Mouse (Mus musculus) kidney, embryonic 16.5 days (tissue): Measurements from ENCODE around the gene Kat5. TPM values are rescaled to one million over a fixed set of nuclear protein-coding genes. Genes with fewer than 3 reads are reported as not detected.
A peak's percentile ranks its signal among the peaks of the same experiment; 100 is the strongest.

ENCODE experiments used
- ATAC-seq: fragments of 200-750 bp; cut with Nextera tagmentation; 2 replicates; pipeline ENCODE4 v1.8.0; 2017; ENCODE audit warnings: moderate TSS enrichment; ENCODE audit not compliant: low FRiP score, low TSS enrichment
- H3K27ac ChIP-seq: fragments of 300-500 bp; sonication (generic); 2 replicates; pipeline ENCODE4 v1.5.1; 2014; ENCODE audit warnings: low read length
- H3K27me3 ChIP-seq: fragments of 300-500 bp; sonication (generic); 2 replicates; pipeline ENCODE4 v1.6.1; 2014; ENCODE audit warnings: low read length, control low read depth, mixed read lengths; ENCODE audit not compliant: insufficient read depth
- H3K36me3 ChIP-seq: fragments of 300-500 bp; sonication (generic); 2 replicates; pipeline ENCODE4 v1.6.1; 2014; ENCODE audit warnings: low read length, control low read depth, mixed read lengths; ENCODE audit not compliant: insufficient read depth
- H3K4me1 ChIP-seq: fragments of 300-500 bp; sonication (generic); 2 replicates; pipeline ENCODE4 v1.6.1; 2014; ENCODE audit warnings: low read length, control low read depth, mixed read lengths; ENCODE audit not compliant: insufficient read depth
- H3K4me2 ChIP-seq: fragments of 300-500 bp; sonication (generic); replicated peaks from 2 replicates; pipeline ENCODE4 v1.6.1; 2014; ENCODE audit warnings: low read depth, low read length
- H3K4me3 ChIP-seq: fragments of 300-500 bp; sonication (generic); 2 replicates; pipeline ENCODE4 v1.5.1; 2014; ENCODE audit warnings: mild to moderate bottlenecking, low read length
- H3K9ac ChIP-seq: fragments of 300-500 bp; sonication (generic); replicated peaks from 2 replicates; pipeline ENCODE4 v1.6.1; 2014; ENCODE audit warnings: low read length
- H3K9me3 ChIP-seq: fragments of 300-500 bp; sonication (generic); 2 replicates; pipeline ENCODE4 v1.6.1; 2016; ENCODE audit warnings: low read length, control low read depth
- WGBS: fragments of 180-500 bp; shearing (Covaris S2); extraction: QIAGEN DNeasy Blood & Tissue Kit; methylation state at CpG from one replicate; pipeline ENCODE4 v1.1.7; 2014; 5-methylcytosine and 5-hydroxymethylcytosine counted together
- polyA plus RNA-seq: library from polyadenylated mRNA; unstranded; fragments of >200 nt; fragmentation: Nextera tagmentation; extraction: Ambion mirVana; gene quantifications from 2 replicates; pipeline ENCODE4 v1.2.1, GENCODE M21; 2015

Kat5 gene
- polyA plus RNA-seq = 56.1 and 57.4 TPM in 2 replicates

GRCm38 (mm10) chr19:5609547-5610404 is at the start of gene Kat5:
Gene Kat5, minus strand, starts transcription at chr19:5610237.
- peak; percentile 93 for ATAC-seq
- Histone ChIP-seq H3K9ac (peak within 1 kb of the TSS; percentile 85), H3K27ac (peak within 1 kb of the TSS; percentile 98), H3K36me3 (peaks cover 38% of the 10 kb centered on the region), H3K4me2 (peak within 1 kb of the TSS; percentile 65), H3K4me3 (peak within 1 kb of the TSS; percentile 65), H3K27me3 (no peaks in the 10 kb centered on the region), H3K9me3 (no peaks in the 10 kb centered on the region), H3K4me1 (peaks cover 14% of the 10 kb centered on the region)
- WGBS = under 1% methylated on average over 55 of the region's 55 CpGs

DNA sequence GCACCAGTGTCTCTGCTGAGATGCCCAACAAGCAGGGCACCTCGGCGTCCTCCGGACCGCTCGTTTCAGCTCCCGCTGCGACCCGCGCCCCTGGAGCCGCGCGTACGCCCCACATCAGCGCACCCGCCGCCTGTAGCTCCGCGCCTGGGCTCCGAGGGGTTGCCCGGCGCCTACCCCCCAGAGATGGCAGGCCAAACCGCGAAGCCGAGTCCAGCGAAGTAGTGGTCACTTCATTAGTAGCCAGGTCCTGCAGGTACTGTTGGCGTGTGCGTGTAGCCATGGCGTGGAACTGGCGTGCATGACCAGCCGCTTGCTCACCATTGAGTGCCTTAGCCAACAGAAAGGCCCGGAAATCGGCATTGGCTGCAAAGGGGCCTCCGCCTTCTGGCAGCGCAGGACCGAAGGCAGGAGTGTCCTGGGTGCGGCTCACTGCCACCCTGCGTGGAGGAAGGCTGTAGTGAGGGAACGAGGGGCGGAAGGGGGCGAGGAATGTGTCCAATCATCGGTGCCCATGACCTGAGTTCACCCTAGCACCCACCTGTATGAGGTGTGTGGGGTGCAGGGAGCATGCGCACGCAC is 44.8 kb upstream of the Kat5 start:
- no peak for ATAC-seq
- H3K9ac ChIP-seq = peak overlapping the region; percentile 55

DNA sequence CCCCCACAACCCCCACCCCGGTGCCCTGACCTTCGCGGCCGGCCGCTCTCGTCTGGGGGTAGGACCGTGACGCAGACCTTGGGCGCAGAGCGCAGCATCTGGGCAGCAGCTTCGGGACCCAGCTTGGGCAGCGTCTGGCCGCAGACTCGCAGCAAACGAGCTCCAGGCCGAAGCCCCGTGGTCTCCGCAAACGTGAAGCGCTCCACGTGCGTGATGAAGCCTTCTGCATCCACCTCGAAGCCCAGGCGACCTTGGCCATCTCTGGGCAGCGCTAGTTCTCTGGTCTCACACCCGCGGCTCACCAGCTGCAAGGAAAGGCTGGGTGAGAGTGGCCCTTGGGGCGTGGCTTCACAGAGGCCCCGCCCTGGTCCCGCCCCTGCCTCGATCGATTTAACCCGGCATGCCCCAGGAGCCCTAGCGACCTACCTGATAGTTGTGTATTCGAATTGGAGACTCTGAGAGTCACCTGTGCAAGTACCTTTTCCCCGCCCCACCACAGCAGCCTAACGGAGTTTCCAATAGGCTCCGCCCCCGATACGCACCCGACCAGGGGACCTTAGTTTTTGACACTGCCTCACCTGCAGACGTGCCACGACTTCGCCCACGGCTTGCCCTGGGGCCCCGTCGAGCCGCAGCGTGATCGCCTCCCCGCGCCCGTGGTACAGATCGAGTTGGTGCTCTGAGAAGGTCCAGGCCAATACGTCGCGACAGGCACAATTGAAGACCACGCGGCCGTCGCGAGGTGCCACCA is 44.1 kb upstream of the Kat5 start:
- peak overlapping the region; percentile 52 for H3K4me3 ChIP-seq
- ATAC-seq = peak; percentile 52
- H3K9ac ChIP-seq = peak overlapping the region; percentile 55

More for the DNA sequence above, 44.8 kb upstream of the Kat5 start:
- no peaks in the 10 kb centered on the region for H3K9me3 ChIP-seq
- H3K36me3 ChIP-seq = peaks cover 28% of the 10 kb centered on the region
- 12% methylated on average over 43 of the region's 43 CpGs for WGBS
- H3K27ac ChIP-seq = no peak overlapping the region
- H3K4me1 ChIP-seq = peaks cover 17% of the 10 kb centered on the region
- H3K4me2 ChIP-seq = peak overlapping the region; percentile 77
- peak overlapping the region; percentile 52 for H3K4me3 ChIP-seq
- H3K27me3 ChIP-seq = no peaks in the 10 kb centered on the region

GRCm38 (mm10) chr19:5652570-5652969 is 42.5 kb upstream of the Kat5 start:
- H3K9ac ChIP-seq = no peak overlapping the region
- no peaks in the 10 kb centered on the region for H3K9me3 ChIP-seq
- no peak for ATAC-seq
- 77% methylated on average over 6 of the region's 6 CpGs for whole genome bisulfite sequencing
- H3K36me3 ChIP-seq = peaks cover 22% of the 10 kb centered on the region
- no peak overlapping the region for H3K4me3 ChIP-seq
- no peak overlapping the region for H3K4me2 ChIP-seq
- no peak overlapping the region for H3K27ac ChIP-seq
- H3K27me3 ChIP-seq = no peaks in the 10 kb centered on the region
- peaks cover 31% of the 10 kb centered on the region for H3K4me1 ChIP-seq

More for the DNA sequence above, 44.1 kb upstream of the Kat5 start:
- H3K9me3 ChIP-seq = no peaks in the 10 kb centered on the region
- H3K4me1 ChIP-seq = peaks cover 23% of the 10 kb centered on the region
- 12% methylated on average over 62 of the region's 62 CpGs for WGBS
- H3K27ac ChIP-seq = no peak overlapping the region
- H3K36me3 ChIP-seq = peaks cover 28% of the 10 kb centered on the region
- H3K4me2 ChIP-seq = peak overlapping the region; percentile 77
- no peaks in the 10 kb centered on the region for H3K27me3 ChIP-seq

- peaks cover 28% of the 10 kb centered on the region for H3K36me3 ChIP-seq
- H3K4me1 ChIP-seq = peaks cover 28% of the 10 kb centered on the region
- H3K9me3 ChIP-seq = no peaks in the 10 kb centered on the region
- H3K27ac ChIP-seq = no peak overlapping the region
- 68% methylated on average over 12 of the region's 13 CpGs for WGBS
- no peak overlapping the region for H3K9ac ChIP-seq
- H3K4me2 ChIP-seq = no peak overlapping the region
- no peak for ATAC-seq
- no peak overlapping the region for H3K4me3 ChIP-seq
- H3K27me3 ChIP-seq = no peaks in the 10 kb centered on the region
Observed at GRCm38 (mm10) chr19:5651502-5652274, 41.7 kb upstream of the Kat5 start.

DNA sequence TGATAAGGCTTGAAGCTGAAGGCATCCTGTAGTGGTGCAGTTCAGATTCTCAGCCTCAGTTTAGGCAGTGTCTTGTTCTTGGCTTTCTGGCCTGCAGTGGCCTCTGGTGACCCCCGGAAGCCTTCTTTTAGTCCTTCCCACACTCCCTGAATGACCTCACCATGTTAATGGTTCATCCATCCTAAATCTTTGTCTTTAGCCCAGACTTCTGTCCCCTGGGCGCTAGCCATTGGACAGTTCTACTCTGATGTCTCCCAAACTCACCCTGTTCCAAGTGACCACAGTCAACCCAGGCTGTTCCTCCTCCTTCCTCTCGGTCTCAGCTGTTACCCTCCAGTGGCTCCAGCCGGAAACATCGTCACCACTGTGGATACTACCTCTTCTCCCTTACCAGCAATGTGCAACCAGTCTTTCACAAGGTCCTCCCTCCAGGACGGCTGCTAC is 39.3 kb upstream of the Kat5 start:
- Histone ChIP-seq H3K9ac (peak overlapping the region; percentile 29), H3K27ac (peak overlapping the region; percentile 93), H3K36me3 (peaks cover 49% of the 10 kb centered on the region), H3K4me2 (peak overlapping the region; percentile 63), H3K4me3 (peak overlapping the region; percentile 37), H3K9me3 (no peaks in the 10 kb centered on the region), H3K4me1 (peaks cover 20% of the 10 kb centered on the region), H3K27me3 (no peaks in the 10 kb centered on the region)
- ATAC-seq = peak; percentile 7; the same call in 1 of the 2 replicates
- 34% methylated on average over 6 of the region's 6 CpGs for WGBS

- H3K4me3 ChIP-seq = peak overlapping the region; percentile 37
- H3K9me3 ChIP-seq = no peaks in the 10 kb centered on the region
- peaks cover 52% of the 10 kb centered on the region for H3K36me3 ChIP-seq
- no peaks in the 10 kb centered on the region for H3K27me3 ChIP-seq
- peak overlapping the region; percentile 93 for H3K27ac ChIP-seq
- peaks cover 16% of the 10 kb centered on the region for H3K4me1 ChIP-seq
- peak overlapping the region; percentile 29 for H3K9ac ChIP-seq
- ATAC-seq = peak; percentile 92
- peak overlapping the region; percentile 63 for H3K4me2 ChIP-seq
- 12% methylated on average over 26 of the region's 26 CpGs for WGBS
Observed at GRCm38 (mm10) chr19:5648401-5649297, 38.6 kb upstream of the Kat5 start.

DNA sequence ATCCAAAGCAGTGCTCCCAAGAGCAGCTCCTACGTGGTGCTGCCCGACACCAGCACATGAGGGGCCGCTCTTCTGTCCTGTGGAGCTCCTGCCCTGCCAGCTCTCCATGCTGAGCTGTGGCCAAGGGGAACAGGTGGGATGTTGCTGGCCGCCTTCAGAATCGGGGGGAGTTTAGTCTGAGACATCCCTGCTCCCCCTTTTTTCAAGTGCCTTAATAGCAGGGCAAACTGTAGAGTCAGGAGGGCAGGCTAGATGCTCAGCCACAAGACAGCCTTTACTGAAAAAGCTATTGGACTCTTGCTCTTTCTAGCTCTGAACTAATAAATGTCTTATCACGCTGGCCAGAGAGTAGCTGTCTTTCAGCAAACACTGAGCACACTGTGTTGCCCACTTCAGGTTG is 37.8 kb upstream of the Kat5 start:
- H3K27me3 ChIP-seq = no peaks in the 10 kb centered on the region
- no peak overlapping the region for H3K4me3 ChIP-seq
- ATAC-seq = no peak
- peak overlapping the region; percentile 29; the same call in 1 of the 2 replicates for H3K9ac ChIP-seq
- H3K27ac ChIP-seq = peak overlapping the region; percentile 93
- H3K4me2 ChIP-seq = no peak overlapping the region
- 94% methylated on average over 6 of the region's 6 CpGs for WGBS
- H3K4me1 ChIP-seq = peaks cover 16% of the 10 kb centered on the region
- H3K9me3 ChIP-seq = no peaks in the 10 kb centered on the region
- peaks cover 53% of the 10 kb centered on the region for H3K36me3 ChIP-seq
